Mouse (Mus musculus) intestine, embryonic 14.5 days (tissue): ENCODE data around the gene Pik3c2g. TPM values are rescaled to one million over a fixed set of nuclear protein-coding genes. Genes with fewer than 3 reads are reported as not detected.

Experiments used
- ATAC-seq: fragments of 200-750 bp; cut with Nextera tagmentation; replicated peaks from 2 replicates; pipeline ENCODE4 v1.8.0; 2017; ENCODE audit warnings: low read depth, moderate number of reproducible peaks, moderate TSS enrichment, moderate library complexity; ENCODE audit not compliant: low FRiP score, low TSS enrichment
- DNase-seq: peaks from one replicate; pipeline ENCODE4 v3.0.0-alpha.2; 2018; ENCODE audit warnings: low spot score
- H3K27ac ChIP-seq: fragments of 300-500 bp; sonication (generic); 2 replicates; pipeline ENCODE4 v1.5.1; 2014; ENCODE audit warnings: low read depth, mild to moderate bottlenecking, control low read depth
- H3K27me3 ChIP-seq: fragments of 300-500 bp; sonication (generic); replicated peaks from 2 replicates; pipeline ENCODE4 v1.6.1; 2014; ENCODE audit warnings: low read length, control low read depth; ENCODE audit not compliant: control insufficient read depth, insufficient read depth
- H3K36me3 ChIP-seq: fragments of 300-500 bp; sonication (generic); 2 replicates; pipeline ENCODE4 v1.6.1; 2014; ENCODE audit warnings: low read length, control low read depth; ENCODE audit not compliant: control insufficient read depth, insufficient read depth
- H3K4me1 ChIP-seq: fragments of 300-500 bp; sonication (generic); replicated peaks from 2 replicates; pipeline ENCODE4 v1.6.1; 2014; ENCODE audit warnings: low read length, control low read depth, mixed read lengths; ENCODE audit not compliant: control insufficient read depth, insufficient read depth
- H3K4me2 ChIP-seq: fragments of 300-500 bp; sonication (generic); 2 replicates; pipeline ENCODE4 v1.6.1; 2014; ENCODE audit warnings: low read length
- H3K4me3 ChIP-seq: fragments of 300-500 bp; sonication (generic); 2 replicates; pipeline ENCODE4 v1.5.1; 2014; ENCODE audit warnings: low read depth, low read length, control low read depth, mixed read lengths
- H3K9ac ChIP-seq: fragments of 300-500 bp; sonication (generic); 2 replicates; pipeline ENCODE4 v1.6.1; 2014; ENCODE audit warnings: mild to moderate bottlenecking, low read length
- H3K9me3 ChIP-seq: fragments of 300-500 bp; sonication (generic); 2 replicates; pipeline ENCODE4 v1.6.1; 2016; ENCODE audit warnings: low read length, control low read depth; ENCODE audit not compliant: control insufficient read depth
- WGBS: fragments of 180-500 bp; shearing (Covaris S2); extraction: QIAGEN DNeasy Blood & Tissue Kit; methylation state at CpG from one replicate; pipeline ENCODE4 v1.1.7; 2014; 5-methylcytosine and 5-hydroxymethylcytosine counted together
- polyA plus RNA-seq: library from polyadenylated mRNA; unstranded; fragments of >200 nt; fragmentation: Nextera tagmentation; extraction: Ambion mirVana; gene quantifications from 2 replicates; pipeline ENCODE4 v1.2.1, GENCODE M21; 2014

Pik3c2g gene
- polyA plus RNA-seq, 1 experiment from 2014 or later: 0.68 TPM

GRCm38 (mm10) chr6:139861534-139861933, 274.5 kb downstream of the Pik3c2g start:
- H3K27me3 ChIP-seq: no peaks in the 10 kb centered on the region
- no peak overlapping the region for H3K9ac ChIP-seq
- no peak overlapping the region for H3K4me2 ChIP-seq
- no peaks in the 10 kb centered on the region for H3K9me3 ChIP-seq
- DNase-seq (no peak), ATAC-seq (no peak)
- WGBS: 76% methylated on average over 2 of the region's 2 CpGs
- H3K4me1 ChIP-seq: no peaks in the 10 kb centered on the region
- no peak overlapping the region for H3K27ac ChIP-seq
- no peak overlapping the region for H3K4me3 ChIP-seq
- H3K36me3 ChIP-seq: no peaks in the 10 kb centered on the region

- no peak for ATAC-seq
- H3K27ac ChIP-seq: no peak overlapping the region
- DNase-seq: no peak
- H3K4me3 ChIP-seq: no peak overlapping the region
- H3K4me1 ChIP-seq: no peaks in the 10 kb centered on the region
- no peaks in the 10 kb centered on the region for H3K36me3 ChIP-seq
- no peak overlapping the region for H3K9ac ChIP-seq
- no peak overlapping the region for H3K4me2 ChIP-seq
- H3K27me3 ChIP-seq: no peaks in the 10 kb centered on the region
- no peaks in the 10 kb centered on the region for H3K9me3 ChIP-seq
- 94% methylated on average over 18 of the region's 18 CpGs for WGBS
Observed at GRCm38 (mm10) chr6:139865059-139865673, 278.1 kb downstream of the Pik3c2g start.

GRCm38 (mm10) chr6:139874418-139875176, 287.6 kb downstream of the Pik3c2g start:
- DNase-seq: no peak
- Histone ChIP-seq H3K4me1 (no peaks in the 10 kb centered on the region), H3K4me3 (no peak overlapping the region), H3K27ac (no peak overlapping the region), H3K4me2 (no peak overlapping the region), H3K27me3 (no peaks in the 10 kb centered on the region), H3K36me3 (no peaks in the 10 kb centered on the region), H3K9ac (no peak overlapping the region), H3K9me3 (no peaks in the 10 kb centered on the region)
- 60% methylated on average over 3 of the region's 3 CpGs for WGBS
- 0 out of 2 replicates have a peak, but pooled peaks have one; percentile 15 for ATAC-seq

- H3K27ac ChIP-seq: no peak overlapping the region
- H3K36me3 ChIP-seq: no peaks in the 10 kb centered on the region
- WGBS: 98% methylated on average over 1 of the region's 1 CpGs
- ATAC-seq (no peak), DNase-seq (no peak)
- no peaks in the 10 kb centered on the region for H3K27me3 ChIP-seq
- H3K9me3 ChIP-seq: no peaks in the 10 kb centered on the region
- H3K4me1 ChIP-seq: no peaks in the 10 kb centered on the region
- no peak overlapping the region for H3K4me2 ChIP-seq
- H3K9ac ChIP-seq: no peak overlapping the region
- no peak overlapping the region for H3K4me3 ChIP-seq
Observed at GRCm38 (mm10) chr6:139876691-139877090, 289.7 kb downstream of the Pik3c2g start.

- Histone ChIP-seq H3K4me3 (no peak overlapping the region), H3K27me3 (no peaks in the 10 kb centered on the region), H3K27ac (peak overlapping the region; percentile 36), H3K9ac (no peak overlapping the region), H3K9me3 (no peaks in the 10 kb centered on the region), H3K4me1 (no peaks in the 10 kb centered on the region), H3K36me3 (no peaks in the 10 kb centered on the region), H3K4me2 (no peak overlapping the region)
- DNase-seq (no peak), ATAC-seq (no peak)
- 65% methylated on average over 6 of the region's 6 CpGs for WGBS
Observed at GRCm38 (mm10) chr6:139877476-139878361, 290.7 kb downstream of the Pik3c2g start.

- no peaks in the 10 kb centered on the region for H3K27me3 ChIP-seq
- H3K4me1 ChIP-seq: no peaks in the 10 kb centered on the region
- H3K27ac ChIP-seq: no peak overlapping the region
- no peak for DNase-seq
- WGBS: 50% methylated on average over 1 of the region's 1 CpGs
- no peak overlapping the region for H3K4me3 ChIP-seq
- H3K4me2 ChIP-seq: no peak overlapping the region
- no peaks in the 10 kb centered on the region for H3K9me3 ChIP-seq
- no peaks in the 10 kb centered on the region for H3K36me3 ChIP-seq
- H3K9ac ChIP-seq: no peak overlapping the region
- no peak for ATAC-seq
Observed at GRCm38 (mm10) chr6:139878362-139878696, 291.3 kb downstream of the Pik3c2g start.

GRCm38 (mm10) chr6:139882076-139882475, 295.1 kb downstream of the Pik3c2g start:
- ATAC-seq (no peak), DNase-seq (no peak)
- Histone ChIP-seq H3K27ac (no peak overlapping the region), H3K4me3 (no peak overlapping the region), H3K27me3 (no peaks in the 10 kb centered on the region), H3K9me3 (no peaks in the 10 kb centered on the region), H3K36me3 (no peaks in the 10 kb centered on the region), H3K4me2 (no peak overlapping the region), H3K9ac (no peak overlapping the region), H3K4me1 (no peaks in the 10 kb centered on the region)
- 83% methylated on average over 2 of the region's 2 CpGs for WGBS

GRCm38 (mm10) chr6:139887175-139887574, 300.2 kb downstream of the Pik3c2g start:
- Histone ChIP-seq H3K9ac (no peak overlapping the region), H3K27ac (no peak overlapping the region), H3K4me3 (no peak overlapping the region), H3K27me3 (no peaks in the 10 kb centered on the region), H3K9me3 (no peaks in the 10 kb centered on the region), H3K4me1 (0 out of 2 replicates have a peak, but pooled peaks cover 6% of the 10 kb centered on the region), H3K4me2 (no peak overlapping the region), H3K36me3 (no peaks in the 10 kb centered on the region)
- DNase-seq: no peak
- ATAC-seq: no peak
